Comparison of ENCODE assay signal across 8 mouse cellular contexts in the genomic region with DNA sequence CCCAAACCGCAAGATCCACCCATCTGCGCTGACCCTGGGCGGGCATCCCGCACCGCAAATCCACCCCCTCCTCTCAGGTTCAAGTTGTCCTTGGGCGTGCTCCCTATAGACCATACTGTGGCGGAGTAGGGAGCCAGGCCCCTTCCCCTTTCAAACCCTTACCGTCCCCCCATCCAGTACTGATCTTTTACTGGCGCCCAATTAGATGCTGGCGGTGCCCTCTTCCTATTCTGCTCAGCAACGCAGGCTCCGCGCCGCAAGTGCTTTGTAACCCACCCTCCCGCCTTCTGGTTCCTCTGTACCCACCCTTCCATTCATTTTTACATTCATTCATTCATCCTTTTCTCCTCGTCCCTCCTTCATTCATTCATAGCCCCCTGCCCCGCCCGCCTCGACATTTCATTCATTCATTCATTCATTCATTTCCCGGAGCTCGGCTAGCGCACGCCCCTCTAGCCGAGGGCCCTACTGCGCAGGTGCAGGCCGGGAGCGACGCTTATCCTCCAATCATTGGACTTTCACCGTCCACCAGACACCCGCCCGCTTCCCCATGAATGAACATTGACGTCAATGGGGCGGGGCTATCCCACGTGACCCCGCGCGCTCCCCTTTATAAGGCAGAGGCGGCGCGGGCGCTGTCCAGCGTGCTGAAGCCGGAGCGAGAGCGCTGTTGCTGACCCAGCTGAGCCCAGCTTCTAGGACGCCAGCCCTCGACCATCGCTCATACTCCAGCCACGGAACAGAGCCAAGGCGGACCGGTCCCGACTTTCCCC. TPM values are rescaled to one million over a fixed set of nuclear protein-coding genes. Genes with fewer than 3 reads are reported as not detected.
DNase-seq lines count a peak whose midpoint lies in the region; ATAC-seq and TF ChIP-seq lines count a peak whose summit lies in the region.

No protein-coding gene starts in this region.

- H3K4me2 ChIP-seq in heart, embryonic 11.5 days = peak overlapping the region; percentile 71
- H3K4me2 ChIP-seq in kidney, embryonic 15.5 days = peak overlapping the region; percentile 61
- peak overlapping the region; percentile 54 for H3K4me2 ChIP-seq in limb, embryonic 15.5 days
- peak overlapping the region; percentile 95 for H3K4me2 ChIP-seq in midbrain, postnatal 0 days (ENCODE audit: low read depth, low read length, poor library complexity, severe bottlenecking)

- TF ChIP-seq CTCF in brain, embryonic 14.5 days (IDR thresholded peaks at IDR 0.05; ENCODE audit: borderline replicate concordance, extremely low read depth, insufficient read depth, insufficient read length) = no peak
- no peak for TF ChIP-seq CTCF in midbrain, postnatal 0 days (IDR thresholded peaks at IDR 0.05)

- ATAC-seq in erythroblast, adult 5-6 weeks (replicated peaks; ENCODE audit: low FRiP score, poor library complexity, severe bottlenecking) = peak; percentile 64
- ATAC-seq in heart, embryonic 11.5 days (replicated peaks; ENCODE audit: insufficient number of reproducible peaks, low FRiP score, low TSS enrichment) = peak; percentile 60
- ATAC-seq in kidney, embryonic 15.5 days (replicated peaks; ENCODE audit: low FRiP score) = peak; percentile 69
- ATAC-seq in limb, embryonic 15.5 days (ENCODE audit: insufficient number of reproducible peaks, low FRiP score, low TSS enrichment, low read depth) = peak; percentile 64
- peak; percentile 81 for ATAC-seq in midbrain, postnatal 0 days (ENCODE audit: low FRiP score)

- H3K4me1 ChIP-seq in heart, embryonic 11.5 days (ENCODE audit: control insufficient read depth, insufficient read depth, low read length) = peaks cover 22% of the 10 kb centered on the region
- peaks cover 57% of the 10 kb centered on the region for H3K4me1 ChIP-seq in kidney, embryonic 15.5 days
- peaks cover 44% of the 10 kb centered on the region for H3K4me1 ChIP-seq in limb, embryonic 15.5 days
- peaks cover 4% of the 10 kb centered on the region; the same call in 1 of the 2 replicates for H3K4me1 ChIP-seq in midbrain, postnatal 0 days (ENCODE audit: insufficient read depth, low read length)

- peak; percentile 93 for DNase-seq in CD4-positive helper T cell, adult 2 months (ENCODE audit: low read depth, low spot score)
- peak; percentile 98 for DNase-seq in brain, embryonic 14.5 days (ENCODE audit: low read depth)
- DNase-seq in midbrain, postnatal 0 days (ENCODE audit: low spot score) = peak; percentile 98
- DNase-seq in spleen, postnatal 10 days (ENCODE audit: low spot score in 2 of 2) = peak; percentile 88 to 96

- H3K27ac ChIP-seq in heart, embryonic 11.5 days (ENCODE audit: low read depth, low read length) = no peak overlapping the region
- H3K27ac ChIP-seq in kidney, embryonic 15.5 days = no peak overlapping the region
- no peak overlapping the region for H3K27ac ChIP-seq in limb, embryonic 15.5 days
- peak overlapping the region; percentile 90 for H3K27ac ChIP-seq in midbrain, postnatal 0 days (ENCODE audit: low read depth, low read length)

- H3K36me3 ChIP-seq in heart, embryonic 11.5 days (ENCODE audit: control insufficient read depth, insufficient read depth, low read length) = no peaks in the 10 kb centered on the region
- no peaks in the 10 kb centered on the region for H3K36me3 ChIP-seq in kidney, embryonic 15.5 days
- H3K36me3 ChIP-seq in limb, embryonic 15.5 days = no peaks in the 10 kb centered on the region
- peaks cover 1% of the 10 kb centered on the region; the same call in 1 of the 2 replicates for H3K36me3 ChIP-seq in midbrain, postnatal 0 days (ENCODE audit: insufficient read depth, low read length)

- H3K9ac ChIP-seq in heart, embryonic 11.5 days (ENCODE audit: low read depth, low read length) = no peak overlapping the region
- H3K9ac ChIP-seq in kidney, embryonic 15.5 days = no peak overlapping the region
- no peak overlapping the region for H3K9ac ChIP-seq in limb, embryonic 15.5 days
- peak overlapping the region; percentile 74 for H3K9ac ChIP-seq in midbrain, postnatal 0 days (replicated peaks; ENCODE audit: low read length, poor library complexity, severe bottlenecking)

- H3K27me3 ChIP-seq in heart, embryonic 11.5 days (ENCODE audit: control insufficient read depth, insufficient read depth, low read length) = peaks cover 69% of the 10 kb centered on the region
- peaks cover 78% of the 10 kb centered on the region for H3K27me3 ChIP-seq in kidney, embryonic 15.5 days
- peaks cover 88% of the 10 kb centered on the region for H3K27me3 ChIP-seq in limb, embryonic 15.5 days
- H3K27me3 ChIP-seq in midbrain, postnatal 0 days (ENCODE audit: insufficient read depth, low read length) = peaks cover 27% of the 10 kb centered on the region

- TF ChIP-seq POLR2A in brain, embryonic 14.5 days (IDR thresholded peaks at IDR 0.05; ENCODE audit: borderline replicate concordance, extremely low read depth, insufficient read depth, insufficient read length, poor library complexity, severe bottlenecking) = peak; percentile 46; the same call in 1 of the 2 replicates

- 1% methylated on average over 52 of the region's 52 CpGs for WGBS in heart, embryonic 11.5 days (ENCODE audit: insufficient replicate concordance)
- WGBS in kidney, embryonic 15.5 days = under 1% methylated on average over 52 of the region's 52 CpGs
- WGBS in limb, embryonic 15.5 days = under 1% methylated on average over 52 of the region's 52 CpGs
- under 1% methylated on average over 52 of the region's 52 CpGs for WGBS in midbrain, postnatal 0 days

- H3K4me3 ChIP-seq in heart, embryonic 11.5 days (ENCODE audit: low read depth, low read length) = peak overlapping the region; percentile 35
- peak overlapping the region; percentile 40 for H3K4me3 ChIP-seq in kidney, embryonic 15.5 days (replicated peaks)
- H3K4me3 ChIP-seq in limb, embryonic 15.5 days = peak overlapping the region; percentile 30
- H3K4me3 ChIP-seq in midbrain, postnatal 0 days (ENCODE audit: low read depth, low read length) = peak overlapping the region; percentile 58

- H3K9me3 ChIP-seq in heart, embryonic 11.5 days (replicated peaks; ENCODE audit: control insufficient read depth, low read length) = no peaks in the 10 kb centered on the region
- no peaks in the 10 kb centered on the region for H3K9me3 ChIP-seq in kidney, embryonic 15.5 days (replicated peaks)
- H3K9me3 ChIP-seq in limb, embryonic 15.5 days = no peaks in the 10 kb centered on the region
- no peaks in the 10 kb centered on the region for H3K9me3 ChIP-seq in midbrain, postnatal 0 days (ENCODE audit: low read length)

RNA-seq across cellular contexts. Expression of gene Vgf, which starts 3.6 kb away (rescaled TPM):
- polyA plus RNA-seq in brain, embryonic 14.5 days (2012; rRNA removed) = 6.7 and 9.3 TPM in 2 replicates
- total RNA-seq in erythroblast, adult 5-6 weeks (2015; ENCODE audit: low replicate concordance) = not detected in 2 replicates
- not detected in 2 replicates for total RNA-seq in erythroblast, adult 5-6 weeks (2017; ENCODE audit: low replicate concordance)
- polyA plus RNA-seq in heart, embryonic 11.5 days (2014; fragmentation: Nextera tagmentation; extraction: Ambion mirVana) = 0.20 TPM in 1 of 2 replicates, not detected in the other
- polyA plus RNA-seq in kidney, embryonic 15.5 days (2015; fragmentation: Nextera tagmentation; extraction: Ambion mirVana) = 0.10 and 0.55 TPM in 2 replicates
- 0.06 and 0.09 TPM in 2 replicates for polyA plus RNA-seq in limb, embryonic 15.5 days (2015; fragmentation: Nextera tagmentation; extraction: Ambion mirVana)
- 103 and 154 TPM in 2 replicates for total RNA-seq in midbrain, postnatal 0 days (2014; rRNA removed)
- 46.8 and 49.1 TPM in 2 replicates for polyA plus RNA-seq in midbrain, postnatal 0 days (2015; fragmentation: Nextera tagmentation; extraction: Ambion mirVana)

RNA-seq across cellular contexts. Expression of gene Ap1s1, which starts 16.1 kb away (rescaled TPM):
- polyA plus RNA-seq in brain, embryonic 14.5 days (2012; rRNA removed) = 162 and 163 TPM in 2 replicates
- 2.3 and 3.5 TPM in 2 replicates for total RNA-seq in erythroblast, adult 5-6 weeks (2015; ENCODE audit: low replicate concordance)
- 5.2 and 10.3 TPM in 2 replicates for total RNA-seq in erythroblast, adult 5-6 weeks (2017; ENCODE audit: low replicate concordance)
- 131 and 145 TPM in 2 replicates for polyA plus RNA-seq in heart, embryonic 11.5 days (2014; fragmentation: Nextera tagmentation; extraction: Ambion mirVana)
- polyA plus RNA-seq in kidney, embryonic 15.5 days (2015; fragmentation: Nextera tagmentation; extraction: Ambion mirVana) = 181 and 194 TPM in 2 replicates
- 161 and 178 TPM in 2 replicates for polyA plus RNA-seq in limb, embryonic 15.5 days (2015; fragmentation: Nextera tagmentation; extraction: Ambion mirVana)
- total RNA-seq in midbrain, postnatal 0 days (2014; rRNA removed) = 139 and 144 TPM in 2 replicates
- polyA plus RNA-seq in midbrain, postnatal 0 days (2015; fragmentation: Nextera tagmentation; extraction: Ambion mirVana) = 308 and 311 TPM in 2 replicates

RNA-seq across cellular contexts. Expression of gene Znhit1, which starts 42.0 kb away (rescaled TPM):
- 89.0 and 104 TPM in 2 replicates for polyA plus RNA-seq in brain, embryonic 14.5 days (2012; rRNA removed)
- 24.4 and 32.2 TPM in 2 replicates for total RNA-seq in erythroblast, adult 5-6 weeks (2015; ENCODE audit: low replicate concordance)
- total RNA-seq in erythroblast, adult 5-6 weeks (2017; ENCODE audit: low replicate concordance) = 15.8 and 17.7 TPM in 2 replicates
- 92.4 and 92.9 TPM in 2 replicates for polyA plus RNA-seq in heart, embryonic 11.5 days (2014; fragmentation: Nextera tagmentation; extraction: Ambion mirVana)
- polyA plus RNA-seq in kidney, embryonic 15.5 days (2015; fragmentation: Nextera tagmentation; extraction: Ambion mirVana) = 86.4 and 102 TPM in 2 replicates
- 96.7 and 106 TPM in 2 replicates for polyA plus RNA-seq in limb, embryonic 15.5 days (2015; fragmentation: Nextera tagmentation; extraction: Ambion mirVana)
- total RNA-seq in midbrain, postnatal 0 days (2014; rRNA removed) = 85.4 and 100 TPM in 2 replicates
- polyA plus RNA-seq in midbrain, postnatal 0 days (2015; fragmentation: Nextera tagmentation; extraction: Ambion mirVana) = 153 and 176 TPM in 2 replicates

RNA-seq across cellular contexts. Expression of gene Serpine1, which starts 42.2 kb away (rescaled TPM):
- 2.1 and 2.6 TPM in 2 replicates for polyA plus RNA-seq in brain, embryonic 14.5 days (2012; rRNA removed)
- total RNA-seq in erythroblast, adult 5-6 weeks (2015; ENCODE audit: low replicate concordance) = 0.21 TPM in 1 of 2 replicates, not detected in the other
- total RNA-seq in erythroblast, adult 5-6 weeks (2017; ENCODE audit: low replicate concordance) = 0.84 TPM in 1 of 2 replicates, not detected in the other
- polyA plus RNA-seq in heart, embryonic 11.5 days (2014; fragmentation: Nextera tagmentation; extraction: Ambion mirVana) = 0.52 and 0.97 TPM in 2 replicates
- polyA plus RNA-seq in kidney, embryonic 15.5 days (2015; fragmentation: Nextera tagmentation; extraction: Ambion mirVana) = 0.45 and 0.48 TPM in 2 replicates
- polyA plus RNA-seq in limb, embryonic 15.5 days (2015; fragmentation: Nextera tagmentation; extraction: Ambion mirVana) = 0.52 and 0.65 TPM in 2 replicates
- total RNA-seq in midbrain, postnatal 0 days (2014; rRNA removed) = 3.3 and 3.7 TPM in 2 replicates
- polyA plus RNA-seq in midbrain, postnatal 0 days (2015; fragmentation: Nextera tagmentation; extraction: Ambion mirVana) = 0.06 and 0.30 TPM in 2 replicates

RNA-seq across cellular contexts. Expression of gene Plod3, which starts 43.0 kb away (rescaled TPM):
- polyA plus RNA-seq in brain, embryonic 14.5 days (2012; rRNA removed) = 75.0 and 81.7 TPM in 2 replicates
- 19.2 and 23.0 TPM in 2 replicates for total RNA-seq in erythroblast, adult 5-6 weeks (2015; ENCODE audit: low replicate concordance)
- total RNA-seq in erythroblast, adult 5-6 weeks (2017; ENCODE audit: low replicate concordance) = 20.6 and 36.1 TPM in 2 replicates
- polyA plus RNA-seq in heart, embryonic 11.5 days (2014; fragmentation: Nextera tagmentation; extraction: Ambion mirVana) = 33.0 and 36.4 TPM in 2 replicates
- 42.9 and 52.5 TPM in 2 replicates for polyA plus RNA-seq in kidney, embryonic 15.5 days (2015; fragmentation: Nextera tagmentation; extraction: Ambion mirVana)
- 61.4 and 73.5 TPM in 2 replicates for polyA plus RNA-seq in limb, embryonic 15.5 days (2015; fragmentation: Nextera tagmentation; extraction: Ambion mirVana)
- 44.5 and 68.1 TPM in 2 replicates for total RNA-seq in midbrain, postnatal 0 days (2014; rRNA removed)
- 26.7 and 29.3 TPM in 2 replicates for polyA plus RNA-seq in midbrain, postnatal 0 days (2015; fragmentation: Nextera tagmentation; extraction: Ambion mirVana)
